In the genomic region with DNA sequence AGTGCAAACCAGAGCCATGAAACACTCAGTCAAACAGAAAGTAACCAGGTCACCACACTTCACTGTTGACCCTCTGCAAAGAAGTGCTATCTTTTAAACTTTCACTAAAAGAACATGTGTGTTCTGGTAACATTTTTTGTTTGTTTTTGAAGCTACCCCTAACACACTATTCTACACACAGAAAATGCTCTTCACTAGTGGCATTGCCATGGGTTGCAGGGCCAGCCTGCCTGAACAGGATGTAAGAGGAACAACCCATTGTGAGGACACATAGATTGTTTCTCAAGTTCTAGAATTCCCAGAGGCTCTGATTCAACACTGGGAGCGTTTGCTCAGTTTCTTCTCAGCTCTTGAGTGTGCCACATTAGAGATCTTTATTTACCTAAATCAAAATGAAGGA, we compare ENCODE assay signal across 38 mouse cellular contexts. TPM values are rescaled to one million over a fixed set of nuclear protein-coding genes. Genes with fewer than 3 reads are reported as not detected.
"Had no signal": no experiment of that assay in that cellular context is flagged by ENCODE, and none has a peak within 500 bp of the region (broad histone marks: within the 10 kb centered on the region; RNA-seq: fewer than 3 reads in every experiment).

A gene (plus strand): TSS at position 301 of the 400 bp plus-strand sequence.

- H3K4me1 ChIP-seq: limb, embryonic 10.5 days; limb, embryonic 12.5 days; limb, embryonic 13.5 days; limb, embryonic 15.5 days; liver, embryonic 12.5 days; liver, embryonic 13.5 days; liver, embryonic 15.5 days; lung, embryonic 15.5 days; megakaryocyte, embryonic 14.5 days; midbrain, embryonic 10.5 days; midbrain, embryonic 12.5 days; midbrain, embryonic 13.5 days; midbrain, embryonic 15.5 days had no signal

- H3K27me3 ChIP-seq: limb, embryonic 12.5 days; limb, embryonic 13.5 days; limb, embryonic 15.5 days; liver, embryonic 12.5 days; liver, embryonic 13.5 days; liver, embryonic 15.5 days; lung, embryonic 15.5 days; megakaryocyte, embryonic 14.5 days; midbrain, embryonic 12.5 days; midbrain, embryonic 13.5 days; midbrain, embryonic 15.5 days had no signal

- DNase-seq: left cerebral cortex, postnatal 4 days; liver; liver, embryonic 13.5 days; liver, postnatal 0 days; lung, adult 18-20 months; lung, adult 2 months; lung, embryonic 14.5 days; lung, postnatal 10 days; lung, postnatal 14 days; lung, postnatal 36 days; lung, postnatal 4 days; midbrain, embryonic 14.5 days had no signal

- H3K4me3 ChIP-seq: left cerebral cortex, adult 2 months; limb, embryonic 10.5 days; limb, embryonic 12.5 days; limb, embryonic 13.5 days; limb, embryonic 15.5 days; liver, embryonic 12.5 days; liver, embryonic 13.5 days; liver, embryonic 15.5 days; lung, embryonic 15.5 days; megakaryocyte, embryonic 14.5 days; midbrain, embryonic 10.5 days; midbrain, embryonic 12.5 days; midbrain, embryonic 13.5 days; midbrain, embryonic 15.5 days; myocyte had no signal

- H3K36me3 ChIP-seq: limb, embryonic 10.5 days; limb, embryonic 12.5 days; limb, embryonic 13.5 days; limb, embryonic 15.5 days; liver, embryonic 12.5 days; liver, embryonic 13.5 days; liver, embryonic 15.5 days; lung, embryonic 15.5 days; midbrain, embryonic 10.5 days; midbrain, embryonic 12.5 days; midbrain, embryonic 13.5 days; midbrain, embryonic 15.5 days had no signal

- H3K27ac ChIP-seq: left cerebral cortex, adult 2 months; limb, embryonic 10.5 days; limb, embryonic 12.5 days; limb, embryonic 13.5 days; limb, embryonic 15.5 days; liver, embryonic 12.5 days; liver, embryonic 13.5 days; liver, embryonic 14.5 days; liver, embryonic 15.5 days; lung, embryonic 15.5 days; macrophage; midbrain, embryonic 10.5 days; midbrain, embryonic 12.5 days; midbrain, embryonic 13.5 days; midbrain, embryonic 15.5 days had no signal

RNA-seq across cellular contexts. Expression of the gene that starts here (rescaled TPM):
- polyA plus RNA-seq: limb, embryonic 10.5 days; limb, embryonic 11.5 days; limb, embryonic 12.5 days; limb, embryonic 13.5 days; limb, embryonic 14.5 days; limb, embryonic 15.5 days; liver, adult 2 months; liver, embryonic 11.5 days; liver, embryonic 12.5 days; liver, embryonic 13.5 days; liver, embryonic 14.5 days; liver, embryonic 15.5 days; liver, embryonic 16.5 days; liver, postnatal 0 days; lung, adult 2 months; lung, embryonic 14.5 days; lung, embryonic 16.5 days; lung, postnatal 0 days; macrophage; midbrain, embryonic 10.5 days; midbrain, embryonic 11.5 days; midbrain, embryonic 12.5 days; midbrain, embryonic 13.5 days; midbrain, embryonic 14.5 days; midbrain, embryonic 15.5 days; midbrain, embryonic 16.5 days; midbrain, postnatal 0 days; myocyte had no signal
